Mouse (Mus musculus) adrenal gland, postnatal 4 days (tissue): Measurements from ENCODE around the gene Ppp1r13l. TPM values are rescaled to one million over a fixed set of nuclear protein-coding genes. Genes with fewer than 3 reads are reported as not detected.

Source experiments
- DNase-seq, 2 experiments: peaks; one replicate each; pipeline ENCODE4 v3.0.0; 2021 to 2022; ENCODE audit warnings: low spot score in 2 of 2, mixed read lengths in 2 of 2
- total RNA-seq, 2 experiments: library from RNA; stranded (reverse); gene quantifications; 2 replicates each; pipeline ENCODE4 v1.2.3; 2021

The Ppp1r13l gene
- total RNA-seq, 2 experiments from 2014 or later: 9.1 to 9.6 TPM

DNA sequence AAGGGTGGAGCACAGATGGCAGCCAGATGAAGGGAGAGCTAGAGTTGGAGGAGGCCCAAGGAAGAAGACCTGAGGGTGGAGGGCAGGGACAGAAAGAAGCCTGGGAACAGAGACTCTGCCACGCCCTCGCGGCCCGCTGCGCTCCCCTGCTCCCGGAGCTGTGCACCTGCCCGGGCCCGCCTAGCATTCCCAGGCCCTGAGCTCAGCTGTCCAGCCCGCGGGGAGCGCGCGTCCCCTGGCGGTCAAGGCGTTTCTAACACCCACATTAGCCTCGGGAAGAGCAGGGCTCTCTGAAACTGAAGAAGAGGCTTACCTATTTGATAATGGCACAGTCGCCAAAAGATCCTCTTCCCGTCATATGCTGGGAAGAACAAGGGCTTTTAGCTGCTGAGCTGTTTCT, 4.3 kb downstream of the Ppp1r13l start:
- DNase-seq: peak in 1 of 2 experiments; percentile 55

DNA sequence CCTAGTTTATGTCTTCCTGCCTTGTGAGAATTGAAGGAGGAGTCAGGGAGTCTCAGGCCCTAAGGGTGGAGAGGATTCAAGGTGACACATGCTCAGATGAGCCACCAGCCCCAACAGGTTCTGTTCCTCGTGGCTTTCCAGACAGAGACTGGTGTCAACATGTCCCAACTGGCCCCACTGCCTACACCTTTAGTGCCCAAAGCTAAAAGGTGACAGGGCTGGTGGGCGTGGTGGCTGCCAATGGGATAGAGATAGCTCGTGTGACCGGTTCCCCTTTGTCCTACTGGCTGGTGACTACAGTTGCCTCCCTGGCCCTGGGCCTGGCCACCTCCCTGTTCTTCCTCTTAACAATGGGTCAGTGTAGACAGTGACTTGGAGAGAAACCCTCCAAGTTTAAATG, 5.8 kb downstream of the Ppp1r13l start:
- DNase-seq: no peak

DNA sequence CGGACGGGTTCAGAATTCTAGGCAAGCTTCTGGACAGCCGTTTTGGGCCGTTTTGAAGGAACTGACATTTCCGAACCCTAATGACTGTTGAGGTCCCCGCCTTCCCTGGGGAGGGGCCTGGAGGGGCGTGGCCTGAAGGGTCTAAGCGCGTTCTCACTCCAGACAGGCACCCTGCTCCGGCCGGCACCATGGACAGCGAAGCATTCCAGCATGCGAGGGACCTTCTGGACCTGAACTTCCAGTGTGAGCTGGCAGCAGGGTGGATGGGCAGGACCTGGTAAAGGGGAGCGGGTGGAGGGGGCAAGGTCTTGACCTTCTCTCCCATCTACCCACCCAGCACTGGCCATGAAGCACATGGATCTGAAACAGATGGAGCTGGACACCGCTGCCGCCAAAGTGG, 8.8 kb downstream of the Ppp1r13l start:
- peak; percentile 44 to 46 for DNase-seq

DNA sequence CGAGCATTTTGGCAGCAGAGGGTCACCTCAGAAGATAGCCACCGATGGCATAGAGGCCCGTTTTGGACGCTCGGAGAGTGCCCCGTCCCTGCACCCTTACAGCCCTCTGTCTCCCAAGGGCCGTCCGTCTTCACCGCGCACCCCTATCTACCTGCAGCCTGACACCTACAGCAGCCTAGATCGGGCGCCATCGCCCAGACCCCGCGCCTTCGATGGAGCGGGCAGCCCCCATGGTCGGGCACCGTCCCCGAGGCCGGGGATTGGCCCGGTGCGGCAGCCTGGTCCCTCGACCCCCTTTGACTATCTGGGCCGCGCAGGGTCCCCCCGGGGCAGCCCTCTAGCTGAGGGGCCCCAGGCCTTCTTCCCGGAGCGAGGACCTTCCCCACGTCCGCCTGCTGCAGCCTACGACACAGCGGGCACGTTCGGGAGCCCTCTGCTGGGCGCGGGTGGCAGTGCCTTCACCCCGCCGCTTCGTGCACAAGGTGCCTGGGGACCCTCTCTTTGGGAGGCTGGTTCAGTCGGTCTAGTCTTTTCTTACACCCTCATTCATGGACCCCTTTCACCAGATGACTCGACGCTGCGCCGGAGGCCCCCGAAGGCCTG, 10.4 kb downstream of the Ppp1r13l start:
- DNase-seq: no peak

DNA sequence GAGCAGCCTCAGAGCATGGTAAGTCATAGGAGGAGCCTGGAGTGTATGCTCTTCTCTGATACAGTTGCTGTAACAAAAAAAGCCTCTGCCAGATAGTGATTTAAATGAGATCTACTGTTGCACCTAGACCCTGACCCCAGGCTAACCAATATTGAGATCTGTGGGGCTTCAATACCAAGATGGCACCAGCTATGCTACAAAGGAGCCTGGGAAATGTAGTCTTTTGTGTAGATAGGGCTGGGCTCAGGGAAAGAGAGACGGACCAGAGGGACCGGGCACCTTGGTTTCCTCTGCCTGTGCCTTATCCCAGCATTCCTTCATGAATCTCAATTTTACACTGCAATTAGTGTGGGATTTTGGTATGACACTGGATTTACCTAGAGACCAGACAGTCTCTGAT, 13.8 kb downstream of the Ppp1r13l start:
- DNase-seq: no peak

DNA sequence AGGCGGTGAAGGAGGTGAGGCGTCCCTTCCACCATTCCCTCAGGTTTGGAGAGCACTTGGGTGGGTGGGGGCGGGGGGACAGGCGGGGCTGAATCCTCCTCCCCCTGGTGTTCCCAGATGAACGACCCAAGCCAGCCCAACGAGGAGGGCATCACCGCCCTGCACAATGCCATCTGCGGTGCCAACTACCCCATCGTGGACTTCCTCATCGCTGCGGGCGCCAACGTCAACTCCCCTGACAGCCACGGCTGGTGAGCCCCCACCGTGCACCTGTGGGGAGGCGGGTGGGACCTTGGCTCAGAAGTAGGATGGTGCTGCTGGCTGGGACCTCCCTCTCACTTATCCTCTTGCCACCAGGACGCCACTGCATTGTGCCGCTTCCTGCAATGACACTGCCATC, 15.8 kb downstream of the Ppp1r13l start:
- no peak for DNase-seq

GRCm38 (mm10) chr7:19376019-19376418, 16.5 kb downstream of the Ppp1r13l start:
- DNase-seq: no peak

DNA sequence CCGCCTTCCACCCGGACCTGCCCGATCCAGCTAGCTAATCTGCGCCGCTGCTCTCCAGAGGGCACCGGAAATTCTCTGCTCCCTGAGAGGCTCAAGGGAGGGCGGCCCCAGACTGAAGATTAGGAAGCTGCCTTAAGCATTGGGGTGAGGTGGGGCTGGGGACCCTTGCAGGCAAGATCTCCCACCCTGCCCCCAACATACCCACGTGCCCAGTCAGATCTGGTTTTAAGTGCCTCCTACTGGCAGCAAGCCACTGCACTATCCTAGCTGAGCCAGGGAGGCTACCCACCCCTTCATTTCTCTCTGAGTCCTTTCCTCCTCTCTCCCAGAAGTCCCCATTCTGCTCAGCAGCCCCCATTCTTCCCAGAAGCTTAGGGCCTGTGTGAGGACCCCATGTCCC, 18.5 kb downstream of the Ppp1r13l start:
- DNase-seq: no peak

- DNase-seq: peak; percentile 94 to 99
Measured at GRCm38 (mm10) chr7:19381377-19382165, 22.0 kb downstream of the Ppp1r13l start, which contains the start of gene Ercc2. Ercc2 (plus strand) TSS chr7:19382010.

GRCm38 (mm10) chr7:19382166-19382541, 22.6 kb downstream of the Ppp1r13l start:
- DNase-seq: no peak

DNA sequence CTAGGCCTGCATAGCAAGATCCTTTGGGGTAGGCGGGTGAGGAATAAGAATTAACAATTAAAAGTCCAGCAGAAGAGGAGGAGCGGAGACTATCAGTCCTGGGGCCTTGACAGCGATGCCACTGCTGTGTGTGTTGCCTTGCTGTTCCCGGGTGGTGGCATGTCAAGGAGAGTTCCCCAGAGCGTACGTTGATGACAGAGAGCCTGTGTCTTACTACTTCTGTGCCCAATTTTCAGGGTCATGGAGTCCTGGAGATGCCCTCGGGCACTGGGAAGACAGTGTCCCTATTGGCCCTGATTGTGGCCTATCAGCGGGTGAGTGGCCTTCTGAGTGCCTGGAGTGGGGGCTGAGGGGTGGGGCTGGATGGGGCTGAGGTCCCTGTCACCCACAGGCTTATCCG, 24.2 kb downstream of the Ppp1r13l start:
- no peak for DNase-seq

DNA sequence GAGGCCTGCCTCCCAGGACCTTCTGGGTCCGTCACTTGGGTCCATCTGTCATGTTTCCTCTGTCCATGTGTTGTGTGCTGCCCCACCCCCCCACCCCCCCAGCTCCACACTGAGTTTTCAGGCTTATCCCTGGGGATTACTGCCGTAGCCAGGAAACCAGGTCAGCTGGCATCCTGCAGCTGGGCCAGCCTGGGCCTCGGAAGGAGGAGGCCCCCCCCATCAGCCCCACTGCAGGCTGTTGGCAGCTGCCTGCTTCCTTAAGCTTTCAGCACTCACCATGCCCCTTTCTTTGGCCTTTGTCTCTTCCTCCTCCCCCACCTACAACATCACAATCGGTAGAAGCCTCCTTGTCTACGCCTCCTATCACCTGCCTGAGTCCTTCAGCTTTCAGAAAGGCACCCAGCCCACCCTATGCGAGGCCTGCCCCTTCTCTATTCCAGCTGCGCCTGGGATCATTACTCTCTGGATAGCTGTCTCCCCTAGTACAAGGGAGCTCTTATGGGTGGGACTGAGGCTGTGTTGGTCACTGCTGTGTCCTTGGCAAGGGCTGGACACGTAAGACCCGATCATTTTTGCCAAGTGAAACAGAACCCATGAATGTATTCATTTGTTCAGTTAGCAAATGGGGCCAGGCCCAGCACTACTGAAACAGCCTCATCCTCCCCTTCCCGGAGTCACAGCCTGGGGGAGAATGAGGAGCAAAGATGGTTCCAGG, 29.3 kb downstream of the Ppp1r13l start:
- no peak for DNase-seq

DNA sequence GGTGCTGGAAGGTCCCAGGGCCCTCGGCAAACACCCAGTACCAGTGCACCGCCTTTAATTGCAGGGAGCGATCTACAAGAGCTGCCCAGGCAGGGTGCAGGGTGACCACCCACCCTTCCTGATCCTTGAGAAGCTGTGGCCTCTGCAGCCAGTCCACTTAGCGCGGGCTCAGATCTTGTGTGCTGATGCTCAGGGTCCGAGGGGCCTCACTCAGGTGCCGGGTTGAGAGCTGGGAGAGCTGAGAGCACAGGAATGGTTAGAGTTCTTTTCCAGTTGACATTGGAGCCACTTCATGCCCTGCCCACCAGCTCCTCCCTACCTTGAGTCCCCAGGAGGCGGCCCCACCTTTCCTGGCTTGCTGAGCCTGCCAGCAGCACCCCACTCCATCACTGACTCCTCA, 34.9 kb downstream of the Ppp1r13l start:
- no peak for DNase-seq

DNA sequence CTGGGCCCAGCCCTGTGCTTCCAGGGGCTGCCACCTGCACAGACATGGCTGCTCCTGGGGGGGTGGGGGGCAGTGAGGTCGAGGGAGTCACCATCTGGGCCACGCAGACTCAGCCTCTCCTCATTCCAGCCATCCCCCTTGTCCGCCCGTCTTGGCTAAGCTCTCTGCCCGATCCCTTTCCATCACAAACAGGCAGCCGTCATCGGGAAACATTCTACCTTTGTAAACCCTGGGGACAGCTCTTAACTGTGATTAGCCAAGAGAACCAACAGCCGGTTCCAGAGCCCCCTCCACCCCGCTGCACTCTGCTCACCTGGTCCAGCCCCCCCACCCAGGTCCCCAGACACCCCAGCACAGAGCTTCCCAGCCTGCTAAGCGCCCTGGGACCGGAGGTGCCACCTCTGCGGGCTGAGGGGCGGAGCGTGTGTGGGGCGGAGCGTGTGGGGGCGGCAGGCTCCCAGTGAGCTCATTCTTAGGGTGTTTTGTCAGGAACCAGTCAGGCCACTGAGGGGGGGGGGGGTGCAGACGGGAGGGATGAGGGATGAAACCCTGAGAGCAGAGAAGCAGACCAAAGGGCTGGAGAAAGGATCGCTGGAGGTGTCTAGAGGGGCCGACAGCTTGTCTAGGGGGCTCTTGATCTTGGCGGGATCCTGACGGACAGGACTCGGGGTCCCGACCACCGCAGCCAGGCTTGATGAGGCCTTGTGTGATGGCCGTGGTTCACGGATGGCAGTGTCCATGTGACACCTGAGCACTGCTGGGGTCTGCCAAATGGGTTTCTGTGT, 40.1 kb downstream of the Ppp1r13l start:
- DNase-seq: no peak

- no peak for DNase-seq
Measured at GRCm38 (mm10) chr7:19400946-19401345, 41.4 kb downstream of the Ppp1r13l start.

DNA sequence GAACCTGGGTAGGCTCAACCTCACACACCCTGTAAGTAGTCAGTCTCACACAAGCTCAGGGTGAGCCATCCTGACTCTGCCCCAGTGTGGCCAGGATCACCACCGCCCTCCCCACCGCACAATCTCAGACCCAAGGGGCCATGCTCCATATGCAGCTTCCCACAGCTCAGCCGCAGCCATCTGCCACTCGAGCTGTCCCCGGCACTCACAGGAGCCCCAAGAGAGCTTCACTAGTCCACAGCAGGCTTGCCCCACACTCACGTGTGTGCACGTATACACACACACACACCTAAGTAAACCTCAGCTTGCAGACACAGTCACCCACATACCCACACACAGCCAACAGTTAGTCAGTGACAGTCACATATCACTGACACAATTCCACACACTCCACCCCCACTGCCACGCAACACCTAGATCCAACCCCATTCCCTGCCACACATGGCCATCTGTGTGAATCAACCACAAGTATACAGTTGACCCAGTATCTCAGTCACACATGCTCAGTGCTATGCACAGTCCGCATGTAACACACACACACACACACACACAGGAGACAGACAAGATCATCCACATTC, 43.1 kb downstream of the Ppp1r13l start:
- no peak for DNase-seq

- DNase-seq: no peak
Measured at GRCm38 (mm10) chr7:19403731-19404296, 44.3 kb downstream of the Ppp1r13l start, which contains the start of gene Klc3. Klc3 (minus strand) TSS chr7:19404104.

DNA sequence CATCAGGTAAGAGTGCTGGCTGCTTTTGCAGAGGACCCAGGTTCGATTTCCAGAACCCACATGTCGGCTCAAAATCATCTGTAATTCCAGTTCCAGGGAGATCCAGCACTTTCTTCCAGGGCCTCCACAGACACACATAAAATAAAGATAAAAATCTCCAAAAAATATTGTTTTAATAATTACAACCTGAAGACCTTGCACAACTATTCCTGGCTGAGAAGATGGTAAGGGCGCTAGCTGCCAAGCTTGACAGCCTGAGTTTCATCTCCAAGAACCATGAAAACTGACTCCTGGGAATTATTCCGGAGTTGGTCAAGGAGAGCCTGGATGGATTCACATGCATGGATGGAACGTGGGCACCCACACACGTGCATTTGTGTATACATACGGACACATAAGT, 44.9 kb downstream of the Ppp1r13l start, which contains the start of gene Ckm:
TSS of gene Ckm (plus strand) at position 301 of the 400 bp plus-strand sequence.
- no peak for DNase-seq

GRCm38 (mm10) chr7:19405417-19405816, 45.9 kb downstream of the Ppp1r13l start:
- DNase-seq: peak; percentile 60 to 66

DNA sequence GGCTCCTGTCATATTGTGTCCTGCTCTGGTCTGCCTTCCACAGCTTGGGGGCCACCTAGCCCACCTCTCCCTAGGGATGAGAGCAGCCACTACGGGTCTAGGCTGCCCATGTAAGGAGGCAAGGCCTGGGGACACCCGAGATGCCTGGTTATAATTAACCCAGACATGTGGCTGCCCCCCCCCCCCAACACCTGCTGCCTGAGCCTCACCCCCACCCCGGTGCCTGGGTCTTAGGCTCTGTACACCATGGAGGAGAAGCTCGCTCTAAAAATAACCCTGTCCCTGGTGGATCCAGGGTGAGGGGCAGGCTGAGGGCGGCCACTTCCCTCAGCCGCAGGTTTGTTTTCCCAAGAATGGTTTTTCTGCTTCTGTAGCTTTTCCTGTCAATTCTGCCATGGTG, 50.2 kb downstream of the Ppp1r13l start:
- no peak for DNase-seq
